Comparison of ENCODE assay signal across 27 mouse cellular contexts in genomic region chr7:121836827-121837226, GRCm38 (mm10). TPM values are rescaled to one million over a fixed set of nuclear protein-coding genes. Genes with fewer than 3 reads are reported as not detected.
DNase-seq lines count a peak whose midpoint lies in the region; ATAC-seq and TF ChIP-seq lines count a peak whose summit lies in the region.
"Had no signal": no experiment of that assay in that cellular context is flagged by ENCODE, and none has a peak within 500 bp of the region (broad histone marks: within the 10 kb centered on the region; RNA-seq: fewer than 3 reads in every experiment).

No protein-coding gene starts in this region.

- WGBS in lung, postnatal 0 days: 49% methylated on average over 7 of the region's 7 CpGs
- WGBS in midbrain, embryonic 13.5 days: 94% methylated on average over 7 of the region's 7 CpGs

- H3K4me1 ChIP-seq in lung, postnatal 0 days (ENCODE audit: insufficient read depth, low read depth, low read length): no peaks in the 10 kb centered on the region
- no peaks in the 10 kb centered on the region for H3K4me1 ChIP-seq in midbrain, embryonic 13.5 days (replicated peaks)
- H3K4me1 ChIP-seq: forebrain, embryonic 10.5 days; hindbrain, embryonic 13.5 days; limb, embryonic 15.5 days; neural tube, embryonic 15.5 days had no signal

- DNase-seq in layer of hippocampus, adult 11-12 months (ENCODE audit: low spot score): peak; percentile 37
- no peak for DNase-seq in layer of hippocampus, postnatal 25 days (ENCODE audit: extremely low spot score in 1 of 2, low spot score in 1 of 2)
- DNase-seq in right cerebral cortex, postnatal 25 days: peak; percentile 35
- no peak for DNase-seq in right cerebral cortex, postnatal 36 days (ENCODE audit: low spot score in 2 of 2)
- DNase-seq in lung, postnatal 0 days (ENCODE audit: low spot score): peak; percentile 94
- DNase-seq in spleen, postnatal 14 days (ENCODE audit: low spot score in 2 of 2): no peak
- no peak for DNase-seq in thymus, postnatal 36 days
- DNase-seq: adrenal gland, postnatal 25 days; cerebellum, adult 11 months; cerebellum, adult 9-11 months; gastrocnemius, adult 2 months; heart, postnatal 36 days; kidney, postnatal 14 days; left cerebral cortex, postnatal 4 days; thymus, postnatal 14 days had no signal

- no peak overlapping the region for H3K4me3 ChIP-seq in lung, postnatal 0 days (ENCODE audit: low read depth, low read length)
- H3K4me3 ChIP-seq in midbrain, embryonic 13.5 days (replicated peaks): no peak overlapping the region
- H3K4me3 ChIP-seq: forebrain, embryonic 10.5 days; gastrocnemius, adult 2 months; hindbrain, embryonic 13.5 days; limb, embryonic 15.5 days; neural tube, embryonic 15.5 days had no signal

- H3K36me3 ChIP-seq in lung, postnatal 0 days (ENCODE audit: insufficient read depth, low read length): no peaks in the 10 kb centered on the region
- H3K36me3 ChIP-seq in midbrain, embryonic 13.5 days: no peaks in the 10 kb centered on the region
- H3K36me3 ChIP-seq: forebrain, embryonic 10.5 days; hindbrain, embryonic 13.5 days; limb, embryonic 15.5 days; neural tube, embryonic 15.5 days had no signal

- no peaks in the 10 kb centered on the region for H3K27me3 ChIP-seq in lung, postnatal 0 days (replicated peaks; ENCODE audit: insufficient read depth, low read length)
- no peaks in the 10 kb centered on the region for H3K27me3 ChIP-seq in midbrain, embryonic 13.5 days
- H3K27me3 ChIP-seq: hindbrain, embryonic 13.5 days; limb, embryonic 15.5 days; neural tube, embryonic 15.5 days had no signal

- H3K4me2 ChIP-seq in lung, postnatal 0 days (replicated peaks; ENCODE audit: low read depth, low read length): no peak overlapping the region
- no peak overlapping the region for H3K4me2 ChIP-seq in midbrain, embryonic 13.5 days (replicated peaks)
- H3K4me2 ChIP-seq: hindbrain, embryonic 13.5 days; limb, embryonic 15.5 days; midbrain, embryonic 11.5 days; neural tube, embryonic 15.5 days had no signal

- peak overlapping the region; percentile 63 for H3K27ac ChIP-seq in lung, postnatal 0 days (ENCODE audit: low read length)
- no peak overlapping the region for H3K27ac ChIP-seq in midbrain, embryonic 13.5 days
- H3K27ac ChIP-seq: forebrain, embryonic 10.5 days; gastrocnemius, adult 2 months; hindbrain, embryonic 13.5 days; limb, embryonic 15.5 days; liver, embryonic 14.5 days; neural tube, embryonic 15.5 days had no signal

- no peaks in the 10 kb centered on the region for H3K9me3 ChIP-seq in lung, postnatal 0 days (ENCODE audit: low read length)
- no peaks in the 10 kb centered on the region for H3K9me3 ChIP-seq in midbrain, embryonic 13.5 days
- H3K9me3 ChIP-seq: limb, embryonic 15.5 days; neural tube, embryonic 15.5 days had no signal

- ATAC-seq in lung, postnatal 0 days: peak; percentile 94
- no peak for ATAC-seq in midbrain, embryonic 13.5 days
- ATAC-seq: inflammation-experienced regulatory T-cells, adult 6 months had no signal

- no peak overlapping the region for H3K9ac ChIP-seq in lung, postnatal 0 days (replicated peaks; ENCODE audit: low read depth)
- H3K9ac ChIP-seq in midbrain, embryonic 13.5 days (replicated peaks): no peak overlapping the region
- H3K9ac ChIP-seq: hindbrain, embryonic 13.5 days; limb, embryonic 15.5 days; liver, embryonic 14.5 days; neural tube, embryonic 15.5 days had no signal

- peak; percentile 93 for TF ChIP-seq EP300 in lung, postnatal 0 days (IDR thresholded peaks at IDR 0.05)

- TF ChIP-seq CTCF in lung, postnatal 0 days (IDR thresholded peaks at IDR 0.05): no peak

RNA-seq across cellular contexts. Expression of gene Scnn1b, which starts 28.0 kb away (rescaled TPM):
- total RNA-seq in layer of hippocampus, postnatal 25 days (2021): not detected
- polyA plus RNA-seq in lung, postnatal 0 days (2015; fragmentation: Nextera tagmentation; extraction: Ambion mirVana): 76.3 and 79.1 TPM in 2 replicates
- polyA plus RNA-seq in midbrain, embryonic 13.5 days (2015; fragmentation: Nextera tagmentation; extraction: Ambion mirVana): not detected in 2 replicates
- total RNA-seq: adrenal gland, postnatal 25 days; gastrocnemius, postnatal 4 days; heart, adult 8-10 months; heart, postnatal 36 days; megakaryocyte progenitor cell, adult 5-6 weeks had no signal
- polyA plus RNA-seq: forebrain, embryonic 10.5 days; hindbrain, embryonic 13.5 days; midbrain, embryonic 11.5 days; spleen, adult 2 months had no signal

Comparison
In these comparisons a context has a peak if more than half of its experiments do, and no peak if none do; other contexts are left out.
1. DNase-seq: peak in layer of hippocampus, adult 11-12 months (single experiment), right cerebral cortex, postnatal 25 days (single experiment) and lung, postnatal 0 days (single experiment); none in layer of hippocampus, postnatal 25 days (0 of 2), right cerebral cortex, postnatal 36 days (0 of 2), spleen, postnatal 14 days (0 of 2) and thymus, postnatal 36 days (0 of 2).
2. RNA of gene Scnn1b, which starts 28.0 kb away (polyA plus RNA-seq): 76.3 to 79.1 TPM in lung, postnatal 0 days; not detected in midbrain, embryonic 13.5 days; every median in the first group is over 10 times any median in the second.